Mouse (Mus musculus) bone marrow macrophage, adult 2 months (primary cell): ENCODE data around the gene Fbxl19.

ENCODE experiments used
- CTCF ChIP-seq: IDR thresholded peaks from 2 replicates; pipeline ENCODE4 v1.5.1; 2012; ENCODE audit warnings: low read depth, mild to moderate bottlenecking, low read length, moderate library complexity
- POLR2A ChIP-seq: IDR thresholded peaks from 2 replicates; pipeline ENCODE4 v1.6.1; 2012; ENCODE audit warnings: mild to moderate bottlenecking, low read depth, low read length, borderline replicate concordance

DNA sequence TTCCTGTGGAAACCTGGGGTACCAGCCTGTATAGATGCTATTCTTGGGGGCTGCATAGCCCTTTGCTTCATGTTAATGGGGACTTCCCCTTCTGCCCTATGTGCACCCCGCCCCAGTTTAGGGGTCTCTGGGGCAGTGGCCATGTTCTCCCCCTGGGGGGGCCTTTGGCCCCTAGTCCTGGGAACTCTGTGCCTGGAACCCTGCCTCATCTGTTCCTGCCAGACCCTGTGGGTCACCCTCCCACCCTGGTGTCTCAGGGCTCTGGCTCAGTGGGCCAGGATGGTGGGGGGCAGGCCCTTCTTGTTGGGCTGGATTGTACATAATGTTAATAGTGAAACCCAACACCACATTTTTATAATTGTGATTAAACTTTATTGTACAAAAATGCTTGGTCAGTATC lies 55.4 kb downstream of the Fbxl19 start:
- TF ChIP-seq CTCF = no peak
- no peak for TF ChIP-seq POLR2A
